ENCODE assay signal across 32 mouse cellular contexts in the genomic region with DNA sequence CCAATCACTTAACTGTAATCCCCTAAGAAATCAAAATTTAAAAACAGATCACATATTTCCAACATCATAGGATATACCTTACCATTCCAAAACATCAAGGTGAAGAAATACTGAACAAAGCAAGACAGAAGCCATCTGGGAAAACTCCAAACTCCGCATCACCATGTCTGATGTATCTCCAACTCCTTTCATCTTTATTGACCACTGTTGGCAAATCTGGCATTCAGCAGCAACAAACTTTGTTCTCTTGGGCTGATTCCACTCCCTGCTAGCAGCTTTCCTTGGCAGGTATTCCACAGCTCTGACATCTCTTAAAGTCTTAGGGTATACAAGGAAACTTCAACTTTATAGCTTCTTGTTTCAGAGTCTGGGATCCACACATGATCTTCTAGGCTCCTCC.
"Had no signal": no experiment of that assay in that cellular context is flagged by ENCODE, and none has a peak within 500 bp of the region (broad histone marks: within the 10 kb centered on the region; RNA-seq: fewer than 3 reads in every experiment).

No protein-coding gene starts in this region.

- DNase-seq: left cerebral cortex, postnatal 4 days; liver; liver, embryonic 13.5 days; lung, adult 18-20 months; lung, adult 2 months; lung, embryonic 14.5 days; lung, postnatal 10 days; lung, postnatal 14 days; lung, postnatal 36 days; lung, postnatal 4 days; midbrain, embryonic 14.5 days had no signal

- H3K4me2 ChIP-seq: limb, embryonic 12.5 days; limb, embryonic 13.5 days; limb, embryonic 15.5 days; liver, embryonic 11.5 days; liver, embryonic 12.5 days; liver, embryonic 13.5 days; liver, embryonic 15.5 days; lung, embryonic 14.5 days; lung, embryonic 15.5 days; midbrain, embryonic 11.5 days; midbrain, embryonic 12.5 days; midbrain, embryonic 13.5 days; midbrain, embryonic 15.5 days; neural tube, embryonic 12.5 days had no signal

- H3K4me3 ChIP-seq: left cerebral cortex, adult 2 months; limb, embryonic 10.5 days; limb, embryonic 12.5 days; limb, embryonic 13.5 days; limb, embryonic 15.5 days; liver, embryonic 12.5 days; liver, embryonic 13.5 days; liver, embryonic 15.5 days; lung, embryonic 15.5 days; megakaryocyte, embryonic 14.5 days; midbrain, embryonic 10.5 days; midbrain, embryonic 12.5 days; midbrain, embryonic 13.5 days; midbrain, embryonic 15.5 days; myocyte; neural tube, embryonic 12.5 days had no signal

- H3K4me1 ChIP-seq: liver, embryonic 12.5 days; liver, embryonic 13.5 days; liver, embryonic 15.5 days; megakaryocyte, embryonic 14.5 days; midbrain, embryonic 10.5 days; midbrain, embryonic 12.5 days; midbrain, embryonic 13.5 days; midbrain, embryonic 15.5 days; neural tube, embryonic 12.5 days had no signal

- H3K9me3 ChIP-seq: limb, embryonic 10.5 days; limb, embryonic 15.5 days; liver, embryonic 15.5 days; lung, embryonic 15.5 days; midbrain, embryonic 15.5 days had no signal

- H3K9ac ChIP-seq: limb, embryonic 12.5 days; limb, embryonic 13.5 days; limb, embryonic 15.5 days; liver, embryonic 12.5 days; liver, embryonic 13.5 days; liver, embryonic 14.5 days; liver, embryonic 15.5 days; lung, embryonic 14.5 days; lung, embryonic 15.5 days; midbrain, embryonic 12.5 days; midbrain, embryonic 13.5 days; midbrain, embryonic 15.5 days; neural tube, embryonic 12.5 days had no signal

- H3K27ac ChIP-seq: left cerebral cortex, adult 2 months; limb, embryonic 10.5 days; limb, embryonic 12.5 days; limb, embryonic 13.5 days; limb, embryonic 15.5 days; liver, embryonic 12.5 days; liver, embryonic 13.5 days; liver, embryonic 14.5 days; liver, embryonic 15.5 days; lung, embryonic 15.5 days; macrophage; midbrain, embryonic 10.5 days; midbrain, embryonic 12.5 days; midbrain, embryonic 13.5 days; midbrain, embryonic 15.5 days; neural tube, embryonic 12.5 days had no signal

- H3K36me3 ChIP-seq: limb, embryonic 10.5 days; limb, embryonic 12.5 days; limb, embryonic 13.5 days; limb, embryonic 15.5 days; liver, embryonic 12.5 days; liver, embryonic 13.5 days; liver, embryonic 15.5 days; lung, embryonic 15.5 days; midbrain, embryonic 10.5 days; midbrain, embryonic 12.5 days; midbrain, embryonic 13.5 days; midbrain, embryonic 15.5 days; neural tube, embryonic 12.5 days had no signal

- H3K27me3 ChIP-seq: limb, embryonic 12.5 days; limb, embryonic 13.5 days; limb, embryonic 15.5 days; liver, embryonic 12.5 days; liver, embryonic 13.5 days; liver, embryonic 15.5 days; lung, embryonic 15.5 days; midbrain, embryonic 13.5 days; midbrain, embryonic 15.5 days; neural tube, embryonic 12.5 days had no signal

- ATAC-seq: liver, embryonic 12.5 days; lung, postnatal 0 days; midbrain, embryonic 13.5 days; midbrain, embryonic 15.5 days; midbrain, embryonic 16.5 days had no signal
